Mouse (Mus musculus) thymus, postnatal 10 days (tissue): ENCODE data around the gene Cttn.

Experiments used
- DNase-seq, 2 experiments: peaks; one replicate each; pipeline ENCODE4 v3.0.0; 2021; ENCODE audit warnings: low spot score in 2 of 2

The Cttn gene

DNA sequence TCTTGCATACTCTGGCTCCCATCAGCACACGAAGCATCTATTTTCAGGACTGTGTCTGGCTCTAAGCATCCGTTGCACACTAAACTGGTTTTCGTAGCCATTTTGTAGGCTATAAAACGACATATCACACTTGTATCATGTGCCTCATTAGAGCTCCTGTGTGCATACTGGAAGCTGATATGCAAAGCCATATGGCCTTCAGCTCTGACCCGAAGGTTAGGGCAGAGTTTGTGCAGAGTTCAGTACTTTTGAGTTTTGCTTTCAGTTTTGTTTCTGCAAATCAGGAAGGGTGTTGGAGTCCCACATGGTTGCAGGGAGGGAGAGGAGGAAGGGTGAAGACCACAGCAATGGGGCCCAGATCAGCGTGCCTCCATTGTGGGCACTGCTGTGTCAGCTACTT is 79.1 kb downstream of the Cttn start:
- no peak for DNase-seq

DNA sequence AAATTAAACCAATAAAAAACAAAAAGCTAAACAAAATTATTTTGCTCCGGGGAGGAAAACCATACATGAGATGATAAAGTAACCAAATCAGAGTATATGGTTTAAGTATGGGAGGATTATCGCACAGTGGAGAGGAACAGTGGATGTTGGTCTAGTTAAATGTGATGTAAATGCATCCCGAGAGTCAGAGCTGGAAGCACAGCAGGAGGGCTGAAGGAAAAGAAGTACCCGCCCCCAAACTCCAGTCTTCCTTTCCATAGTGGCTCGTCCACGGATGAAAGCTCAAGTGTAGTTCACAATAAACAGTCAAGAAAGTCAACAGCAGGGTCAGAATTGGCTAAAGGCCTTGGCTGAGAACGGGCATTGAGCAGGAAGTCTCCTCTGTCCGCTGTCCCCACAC is 80.1 kb downstream of the Cttn start:
- DNase-seq, result no peak

DNA sequence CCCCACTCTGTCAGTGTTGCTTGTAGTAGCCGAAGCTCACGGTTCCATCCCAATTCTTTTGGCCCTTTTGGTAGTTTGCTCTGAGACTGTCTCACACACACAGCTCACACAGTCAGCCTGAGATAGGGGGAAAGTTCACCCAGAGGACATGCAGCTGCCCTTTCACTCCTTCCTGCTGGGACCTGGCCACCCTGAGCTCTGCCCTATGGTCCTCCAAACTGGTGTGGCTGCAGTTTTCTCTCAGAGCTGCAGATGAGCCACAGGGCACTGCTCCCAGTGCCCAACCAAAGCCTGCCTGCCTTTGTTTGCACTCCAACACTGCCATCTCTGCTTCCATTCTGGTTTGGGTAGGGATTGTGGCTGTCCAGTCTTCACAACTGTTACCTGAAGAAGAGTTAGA is 81.1 kb downstream of the Cttn start:
- no peak for DNase-seq

GRCm38 (mm10) chr7:144387537-144387936 is 83.3 kb downstream of the Cttn start:
- DNase-seq, result no peak
